Mouse (Mus musculus) lung, adult 2 months (tissue): ENCODE measurements around the gene Nutf2-ps1.

Source experiments
- CTCF ChIP-seq: fragments of 200-500 bp; IDR thresholded peaks from 2 replicates; pipeline ENCODE4 v1.5.1; 2011; ENCODE audit warnings: mild to moderate bottlenecking, low read length, control low read depth; ENCODE audit not compliant: insufficient read depth
- POLR2A ChIP-seq: fragments of 200-500 bp; IDR thresholded peaks from 2 replicates; pipeline ENCODE4 v1.6.1; 2011; ENCODE audit warnings: low read depth, mild to moderate bottlenecking, control low read depth, low read length, borderline replicate concordance; ENCODE audit errors: extremely low read depth

GRCm38 (mm10) chr19:53544923-53545561 lies 43.8 kb downstream of the Nutf2-ps1 start:
- TF ChIP-seq CTCF (no peak), POLR2A (no peak)
